Mouse (Mus musculus): ENCODE measurements around the gene Spry1. TPM values are rescaled to one million over a fixed set of nuclear protein-coding genes. Genes with fewer than 3 reads are reported as not detected.

Spry1 gene
- total and polyA plus RNA-seq, 3 experiments: not detected

- Histone ChIP-seq H3K4me2 (ENCODE audit: insufficient read depth, low read depth, poor library complexity, severe bottlenecking) (no peak overlapping the region), H3K9ac (ENCODE audit: insufficient read depth, low read depth) (no peak overlapping the region), H3K9me3 (replicated peaks; ENCODE audit: low read length) (no peaks in the 10 kb centered on the region), H3K4me3 (replicated peaks in 1 of 3; ENCODE audit: low read depth in 2 of 3, low read length in 2 of 3, poor library complexity in 1 of 3) (no peak overlapping the region), H3K36me3 (replicated peaks in 1 of 2; ENCODE audit: control insufficient read depth in 1 of 2, insufficient read depth in 1 of 2, low read length in 1 of 2) (no peaks in the 10 kb centered on the region), H3K4me1 (ENCODE audit: control insufficient read depth in 1 of 2, insufficient read depth in 2 of 2) (peaks cover 7 to 14% of the 10 kb centered on the region in 2 experiments), H3K27ac (ENCODE audit: insufficient read depth, low read depth) (no peak overlapping the region), H3K27me3 (replicated peaks) (no peaks in the 10 kb centered on the region), H3K79me2 (replicated peaks; ENCODE audit: control insufficient read depth, extremely low read depth, insufficient read depth, poor library complexity, severe bottlenecking) (no peaks in the 10 kb centered on the region)
- dilution Hi-C loops (cut with MboI; ENCODE audit: extremely low pct_ligation_motif_present, extremely low pct_unique_long_range_greater_than_20kb, low sequenced_read_pairs): no loop called here
- DNase-seq (ENCODE audit: extremely low read depth): no peak
- TF ChIP-seq MAFK (IDR thresholded peaks at IDR 0.05; ENCODE audit: insufficient replicate concordance, low read length): no peak
- no peak for TF ChIP-seq RAD21 (IDR thresholded peaks at IDR 0.05; ENCODE audit: low read depth, low read length)
- TF ChIP-seq PAX5 (IDR thresholded peaks at IDR 0.05; ENCODE audit: low read length): no peak
- no peak for TF ChIP-seq KAT2A (IDR thresholded peaks at IDR 0.05; ENCODE audit: insufficient replicate concordance, low read length)
- TF ChIP-seq GABPA (IDR thresholded peaks at IDR 0.05; ENCODE audit: insufficient replicate concordance, low read depth, low read length): no peak
- no peak for TF ChIP-seq USF2 (conservative IDR thresholded peaks at IDR 0.05; ENCODE audit: low read depth, low read length)
- no peak for TF ChIP-seq RCOR1 (conservative IDR thresholded peaks at IDR 0.05; ENCODE audit: low read depth, low read length)
- no peak for TF ChIP-seq CHD2 (IDR thresholded peaks at IDR 0.05; ENCODE audit: low read length)
- TF ChIP-seq TCF12 (IDR thresholded peaks at IDR 0.05; ENCODE audit: low read depth, low read length): no peak
- TF ChIP-seq EP300 (IDR thresholded peaks at IDR 0.05; ENCODE audit: low read length): no peak
- no peak for TF ChIP-seq SIN3A (IDR thresholded peaks at IDR 0.05; ENCODE audit: low read length)
- no peak for TF ChIP-seq MAX (IDR thresholded peaks at IDR 0.05; ENCODE audit: low read length)
- no peak for TF ChIP-seq MAZ (IDR thresholded peaks at IDR 0.05; ENCODE audit: low read depth, low read length)
- TF ChIP-seq ELF1 (IDR thresholded peaks at IDR 0.05; ENCODE audit: low read depth, low read length): no peak
- no peak for TF ChIP-seq IRF4 (IDR thresholded peaks at IDR 0.05; ENCODE audit: low read depth, low read length)
- TF ChIP-seq POLR2AphosphoS2 (IDR thresholded peaks at IDR 0.05; ENCODE audit: low read depth, low read length): no peak
- no peak for TF ChIP-seq JUN (IDR thresholded peaks at IDR 0.05; ENCODE audit: insufficient read depth, low read depth, low read length)
- TF ChIP-seq MYC (IDR thresholded peaks at IDR 0.05; ENCODE audit: low read depth, low read length): no peak
- in situ Hi-C loops (cut with MboI; ENCODE audit: low pct_ligation_motif_present, low pct_unique_long_range_greater_than_20kb, low sequenced_read_pairs): no loop called here
Measured at GRCm38 (mm10) chr3:37602356-37602755, 37.4 kb upstream of the Spry1 start.

- no peak for DNase-seq (ENCODE audit: extremely low read depth)
- peaks cover 7 to 14% of the 10 kb centered on the region in 2 experiments for H3K4me1 ChIP-seq (ENCODE audit: control insufficient read depth in 1 of 2, insufficient read depth in 2 of 2)
- no peaks in the 10 kb centered on the region for H3K36me3 ChIP-seq (replicated peaks in 1 of 2; ENCODE audit: control insufficient read depth in 1 of 2, insufficient read depth in 1 of 2, low read length in 1 of 2)
- TF ChIP-seq USF2 (conservative IDR thresholded peaks at IDR 0.05; ENCODE audit: low read depth, low read length) (no peak), MAZ (IDR thresholded peaks at IDR 0.05; ENCODE audit: low read depth, low read length) (no peak), ETS1 (conservative IDR thresholded peaks at IDR 0.05; ENCODE audit: low read depth, low read length) (no peak), JUND (conservative IDR thresholded peaks at IDR 0.05; ENCODE audit: low read depth, low read length) (no peak), CHD2 (IDR thresholded peaks at IDR 0.05; ENCODE audit: low read length) (no peak), POLR2AphosphoS2 (IDR thresholded peaks at IDR 0.05; ENCODE audit: low read depth, low read length) (no peak), CTCF (conservative IDR thresholded peaks at IDR 0.05 in 1 of 2, IDR thresholded peaks at IDR 0.05 in 1 of 2; ENCODE audit: low read depth in 2 of 2, low read length in 2 of 2) (no peak), SIN3A (IDR thresholded peaks at IDR 0.05; ENCODE audit: low read length) (no peak)
- in situ Hi-C loops (cut with MboI; ENCODE audit: low pct_ligation_motif_present, low pct_unique_long_range_greater_than_20kb, low sequenced_read_pairs) (no loop called here), dilution Hi-C loops (cut with MboI; ENCODE audit: extremely low pct_ligation_motif_present, extremely low pct_unique_long_range_greater_than_20kb, low sequenced_read_pairs) (no loop called here)
- H3K79me2 ChIP-seq (replicated peaks; ENCODE audit: control insufficient read depth, extremely low read depth, insufficient read depth, poor library complexity, severe bottlenecking): no peaks in the 10 kb centered on the region
- H3K4me3 ChIP-seq (replicated peaks in 1 of 3; ENCODE audit: low read depth in 2 of 3, low read length in 2 of 3, poor library complexity in 1 of 3): no peak overlapping the region
- no peak overlapping the region for H3K4me2 ChIP-seq (ENCODE audit: insufficient read depth, low read depth, poor library complexity, severe bottlenecking)
- no peaks in the 10 kb centered on the region for H3K27me3 ChIP-seq (replicated peaks)
- H3K9ac ChIP-seq (ENCODE audit: insufficient read depth, low read depth): no peak overlapping the region
- no peak overlapping the region for H3K27ac ChIP-seq (ENCODE audit: insufficient read depth, low read depth)
- H3K9me3 ChIP-seq (replicated peaks; ENCODE audit: low read length): no peaks in the 10 kb centered on the region
Measured at GRCm38 (mm10) chr3:37602890-37603289, 36.9 kb upstream of the Spry1 start.

Measured in CH12.LX (cell line).